Mouse (Mus musculus): ENCODE measurements around the gene Shroom3.

GRCm38 (mm10) chr5:92888628-92889241 is 205.5 kb downstream of the Shroom3 start:
- TF ChIP-seq GATA1 (IDR thresholded peaks at IDR 0.05; ENCODE audit: borderline replicate concordance, low read length) (no peak), FLI1 (IDR thresholded peaks at IDR 0.05; ENCODE audit: low read length) (no peak)
